Mouse (Mus musculus): ENCODE measurements around the gene Bzw1. TPM values are rescaled to one million over a fixed set of nuclear protein-coding genes. Genes with fewer than 3 reads are reported as not detected.

Gene Bzw1
- polyA plus RNA-seq, 1 experiment from 2014 or later: 230 TPM

DNA sequence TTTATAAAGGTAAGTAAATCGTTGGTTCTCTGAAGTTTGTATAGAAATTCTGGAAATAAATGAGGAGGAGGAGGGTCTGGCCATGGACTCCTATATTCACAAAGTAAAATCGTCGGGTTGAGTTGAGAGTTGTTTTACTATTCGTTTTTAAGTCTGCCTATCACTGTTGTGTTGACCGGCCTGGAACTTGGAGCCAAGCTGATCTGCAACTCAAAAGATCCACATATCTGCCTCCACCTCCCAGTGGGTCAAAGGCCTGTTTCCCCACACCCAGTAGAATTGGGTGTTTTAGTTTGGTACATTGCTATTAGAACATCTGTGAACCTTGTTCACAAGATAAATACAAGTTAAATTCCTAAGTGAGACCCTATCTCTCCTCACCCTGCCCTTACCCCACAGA, 11.0 kb downstream of the Bzw1 start:
- DNase-seq (ENCODE audit: low spot score) (peak; percentile 7), ATAC-seq (ENCODE audit: low FRiP score, low TSS enrichment) (no peak)
- Histone ChIP-seq H3K4me3 (ENCODE audit: low read depth, low read length) (no peak overlapping the region), H3K4me2 (replicated peaks; ENCODE audit: low read depth) (no peak overlapping the region), H3K9ac (ENCODE audit: low read length) (no peak overlapping the region), H3K27me3 (ENCODE audit: control insufficient read depth, insufficient read depth, low read length) (no peaks in the 10 kb centered on the region), H3K4me1 (replicated peaks; ENCODE audit: control insufficient read depth, insufficient read depth) (no peaks in the 10 kb centered on the region), H3K36me3 (ENCODE audit: control insufficient read depth, insufficient read depth, low read length) (peaks cover 33% of the 10 kb centered on the region), H3K27ac (replicated peaks) (no peak overlapping the region), H3K9me3 (ENCODE audit: control insufficient read depth, low read length) (no peaks in the 10 kb centered on the region)
- no peak for TF ChIP-seq EP300 (optimal IDR thresholded peaks at IDR 0.05)
- no peak for TF ChIP-seq CTCF (IDR thresholded peaks at IDR 0.05; ENCODE audit: low read depth)
- WGBS: 92% methylated on average over 5 of the region's 5 CpGs

DNA sequence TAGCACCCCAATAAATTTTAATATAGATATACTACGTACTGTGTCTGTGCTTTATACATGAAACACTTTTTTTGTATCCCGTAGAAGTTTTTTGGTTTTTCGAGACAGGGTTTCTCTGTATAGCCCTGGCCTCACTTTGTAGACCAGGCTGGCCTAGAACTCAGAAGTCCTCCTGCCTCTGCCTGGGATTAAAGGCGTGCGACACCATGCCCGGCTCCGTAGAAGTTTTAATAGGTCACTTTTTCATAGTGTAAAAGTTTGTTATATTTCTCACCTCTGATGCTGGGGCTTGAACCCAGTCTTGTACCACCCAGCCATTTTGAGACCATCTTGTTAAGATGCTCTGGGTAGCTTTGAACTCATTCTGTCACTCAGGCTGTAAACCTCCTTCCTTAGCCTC, 14.6 kb downstream of the Bzw1 start:
- H3K27me3 ChIP-seq (ENCODE audit: control insufficient read depth, insufficient read depth, low read length): no peaks in the 10 kb centered on the region
- WGBS: 97% methylated on average over 7 of the region's 7 CpGs
- H3K36me3 ChIP-seq (ENCODE audit: control insufficient read depth, insufficient read depth, low read length): peaks cover 27% of the 10 kb centered on the region
- no peak overlapping the region for H3K27ac ChIP-seq (replicated peaks)
- DNase-seq (ENCODE audit: low spot score) (no peak), ATAC-seq (ENCODE audit: low FRiP score, low TSS enrichment) (0 out of 2 replicates have a peak, but pooled peaks have one; percentile 20)
- TF ChIP-seq CTCF (IDR thresholded peaks at IDR 0.05; ENCODE audit: low read depth): no peak
- H3K9me3 ChIP-seq (ENCODE audit: control insufficient read depth, low read length): no peaks in the 10 kb centered on the region
- H3K4me3 ChIP-seq (ENCODE audit: low read depth, low read length): no peak overlapping the region
- no peak overlapping the region for H3K4me2 ChIP-seq (replicated peaks; ENCODE audit: low read depth)
- no peaks in the 10 kb centered on the region for H3K4me1 ChIP-seq (replicated peaks; ENCODE audit: control insufficient read depth, insufficient read depth)
- no peak overlapping the region for H3K9ac ChIP-seq (ENCODE audit: low read length)

DNA sequence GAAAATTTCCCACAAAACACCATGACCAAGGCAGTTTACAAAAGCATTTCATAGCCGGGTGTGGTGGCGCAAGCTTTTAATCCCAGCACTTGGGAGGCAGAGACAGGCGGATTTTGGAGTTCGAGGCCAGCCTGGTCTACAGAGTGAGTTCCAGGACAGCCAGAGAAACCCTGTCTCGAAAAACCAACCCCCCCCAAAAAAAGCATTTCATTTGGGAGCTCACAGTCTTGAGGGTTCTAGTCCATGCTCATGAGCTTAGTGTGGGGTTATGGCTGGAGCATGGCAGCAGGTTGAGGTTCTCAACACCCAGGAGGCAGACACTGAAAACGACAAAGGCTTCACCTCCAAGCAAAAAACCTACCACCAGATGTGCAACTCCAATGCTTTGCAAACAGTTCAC, 15.4 kb downstream of the Bzw1 start:
- peaks cover 22% of the 10 kb centered on the region for H3K36me3 ChIP-seq (ENCODE audit: control insufficient read depth, insufficient read depth, low read length)
- 83% methylated on average over 6 of the region's 6 CpGs for WGBS
- no peaks in the 10 kb centered on the region for H3K9me3 ChIP-seq (ENCODE audit: control insufficient read depth, low read length)
- no peak overlapping the region for H3K4me3 ChIP-seq (ENCODE audit: low read depth, low read length)
- H3K9ac ChIP-seq (ENCODE audit: low read length): no peak overlapping the region
- no peaks in the 10 kb centered on the region for H3K27me3 ChIP-seq (ENCODE audit: control insufficient read depth, insufficient read depth, low read length)
- H3K27ac ChIP-seq (replicated peaks): no peak overlapping the region
- no peaks in the 10 kb centered on the region for H3K4me1 ChIP-seq (replicated peaks; ENCODE audit: control insufficient read depth, insufficient read depth)
- no peak overlapping the region for H3K4me2 ChIP-seq (replicated peaks; ENCODE audit: low read depth)
- ATAC-seq (ENCODE audit: low FRiP score, low TSS enrichment): no peak
- peak; percentile 10 for DNase-seq (ENCODE audit: low spot score)
- no peak for TF ChIP-seq CTCF (IDR thresholded peaks at IDR 0.05; ENCODE audit: low read depth)
- TF ChIP-seq EP300 (optimal IDR thresholded peaks at IDR 0.05): no peak

DNA sequence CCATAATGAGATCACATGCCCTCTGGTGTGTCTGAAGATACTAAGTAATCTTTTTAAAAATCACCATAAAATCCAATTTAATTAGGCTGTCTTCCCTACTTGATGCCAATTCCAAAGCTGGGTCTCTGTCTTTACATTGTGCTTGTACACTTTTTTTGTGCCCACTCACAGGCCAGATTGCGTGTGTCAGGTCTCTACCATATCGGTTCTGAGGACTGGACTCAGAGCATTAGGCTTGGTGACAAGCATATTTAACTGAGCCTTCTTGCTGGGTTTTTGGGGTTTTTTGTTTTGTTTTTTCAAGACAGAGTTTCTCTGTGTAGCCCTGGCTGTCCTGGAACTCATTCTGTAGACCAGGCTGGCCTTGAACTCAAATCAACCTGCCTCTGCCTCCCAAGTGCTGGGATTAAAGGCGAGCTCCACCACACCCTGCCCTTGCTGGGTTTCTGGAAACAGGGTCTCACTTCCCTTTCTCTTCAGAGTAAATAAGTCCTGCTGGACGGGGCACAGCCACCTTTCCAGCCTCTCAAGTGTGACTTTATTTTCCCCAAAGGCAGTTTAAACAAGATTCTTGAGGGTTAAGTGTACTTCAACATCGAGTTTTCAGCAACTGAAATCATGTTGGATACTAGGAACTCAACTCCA, 17.0 kb downstream of the Bzw1 start:
- no peak overlapping the region for H3K4me2 ChIP-seq (replicated peaks; ENCODE audit: low read depth)
- no peak overlapping the region for H3K27ac ChIP-seq (replicated peaks)
- no peak for ATAC-seq (ENCODE audit: low FRiP score, low TSS enrichment)
- no peak overlapping the region for H3K4me3 ChIP-seq (ENCODE audit: low read depth, low read length)
- WGBS: 74% methylated on average over 5 of the region's 5 CpGs
- H3K9me3 ChIP-seq (ENCODE audit: control insufficient read depth, low read length): no peaks in the 10 kb centered on the region
- no peak for DNase-seq (ENCODE audit: low spot score)
- no peak overlapping the region for H3K9ac ChIP-seq (ENCODE audit: low read length)
- H3K36me3 ChIP-seq (ENCODE audit: control insufficient read depth, insufficient read depth, low read length): peaks cover 30% of the 10 kb centered on the region
- no peak for TF ChIP-seq CTCF (IDR thresholded peaks at IDR 0.05; ENCODE audit: low read depth)
- no peak for TF ChIP-seq EP300 (optimal IDR thresholded peaks at IDR 0.05)
- no peaks in the 10 kb centered on the region for H3K4me1 ChIP-seq (replicated peaks; ENCODE audit: control insufficient read depth, insufficient read depth)
- H3K27me3 ChIP-seq (ENCODE audit: control insufficient read depth, insufficient read depth, low read length): no peaks in the 10 kb centered on the region

DNA sequence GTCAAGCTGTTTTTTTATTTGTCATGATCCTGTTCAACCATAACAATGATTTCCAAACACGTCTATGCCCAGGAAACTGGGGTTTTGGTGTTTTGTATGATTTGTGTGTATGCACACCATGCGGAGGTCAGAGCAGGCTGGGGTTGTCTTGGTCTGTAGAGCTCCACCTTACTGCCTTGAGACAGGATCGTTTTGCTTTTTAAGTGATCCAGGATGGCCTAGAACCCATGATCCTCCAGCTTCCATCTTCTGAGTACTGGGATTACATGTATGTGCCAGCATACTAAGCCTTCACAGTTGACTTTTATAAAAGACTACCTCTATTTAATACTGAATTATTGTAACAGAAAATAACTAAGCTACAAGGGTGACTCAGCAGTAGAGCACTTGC, 17.5 kb downstream of the Bzw1 start:
- no peak overlapping the region for H3K4me2 ChIP-seq (replicated peaks; ENCODE audit: low read depth)
- no peaks in the 10 kb centered on the region for H3K4me1 ChIP-seq (replicated peaks; ENCODE audit: control insufficient read depth, insufficient read depth)
- no peak overlapping the region for H3K9ac ChIP-seq (ENCODE audit: low read length)
- H3K36me3 ChIP-seq (ENCODE audit: control insufficient read depth, insufficient read depth, low read length): peaks cover 32% of the 10 kb centered on the region
- H3K27ac ChIP-seq (replicated peaks): no peak overlapping the region
- TF ChIP-seq EP300 (optimal IDR thresholded peaks at IDR 0.05) (no peak), CTCF (IDR thresholded peaks at IDR 0.05; ENCODE audit: low read depth) (no peak)
- H3K27me3 ChIP-seq (ENCODE audit: control insufficient read depth, insufficient read depth, low read length): no peaks in the 10 kb centered on the region
- no peak overlapping the region for H3K4me3 ChIP-seq (ENCODE audit: low read depth, low read length)
- no peaks in the 10 kb centered on the region for H3K9me3 ChIP-seq (ENCODE audit: control insufficient read depth, low read length)
- no peak for DNase-seq (ENCODE audit: low spot score)
- peak; percentile 17; the same call in 1 of the 2 replicates for ATAC-seq (ENCODE audit: low FRiP score, low TSS enrichment)
- 74% methylated on average over 3 of the region's 3 CpGs for WGBS

DNA sequence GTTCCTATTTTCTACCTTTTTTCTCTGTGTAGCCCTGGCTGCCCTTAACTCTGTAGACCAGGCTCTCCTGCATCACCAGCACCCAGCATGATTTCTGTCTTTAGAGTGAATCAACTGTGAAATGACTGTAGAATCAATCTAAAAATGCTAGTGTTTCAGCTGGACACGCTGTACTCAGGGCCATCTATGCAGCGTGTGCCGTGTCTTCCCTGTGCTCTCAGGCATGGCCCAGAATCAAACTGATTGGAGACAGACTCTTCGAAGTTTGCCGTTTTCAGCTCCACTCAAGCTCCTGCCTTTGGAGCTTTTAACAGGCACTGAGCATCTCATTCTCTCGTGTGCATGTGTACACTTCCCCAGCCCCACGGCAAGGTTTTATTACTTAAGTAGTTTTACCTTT, 18.1 kb downstream of the Bzw1 start:
- Histone ChIP-seq H3K27ac (replicated peaks) (no peak overlapping the region), H3K4me2 (replicated peaks; ENCODE audit: low read depth) (no peak overlapping the region), H3K36me3 (ENCODE audit: control insufficient read depth, insufficient read depth, low read length) (peaks cover 32% of the 10 kb centered on the region), H3K4me3 (ENCODE audit: low read depth, low read length) (no peak overlapping the region), H3K27me3 (ENCODE audit: control insufficient read depth, insufficient read depth, low read length) (no peaks in the 10 kb centered on the region), H3K9me3 (ENCODE audit: control insufficient read depth, low read length) (no peaks in the 10 kb centered on the region), H3K4me1 (replicated peaks; ENCODE audit: control insufficient read depth, insufficient read depth) (no peaks in the 10 kb centered on the region), H3K9ac (ENCODE audit: low read length) (no peak overlapping the region)
- whole genome bisulfite sequencing: 86% methylated on average over 7 of the region's 7 CpGs
- ATAC-seq (ENCODE audit: low FRiP score, low TSS enrichment) (no peak), DNase-seq (ENCODE audit: low spot score) (no peak)
- TF ChIP-seq CTCF (IDR thresholded peaks at IDR 0.05; ENCODE audit: low read depth): no peak
